In genomic region chr4:153175660-153176059, GRCm38 (mm10) we compare ENCODE assay signal across 9 mouse cellular contexts.
DNase-seq lines count a peak whose midpoint lies in the region; ATAC-seq and TF ChIP-seq lines count a peak whose summit lies in the region.
"Had no signal": no experiment of that assay in that cellular context is flagged by ENCODE, and none has a peak within 500 bp of the region (broad histone marks: within the 10 kb centered on the region; RNA-seq: fewer than 3 reads in every experiment).

No protein-coding gene starts in this region.

- H3K9me3 ChIP-seq in midbrain, embryonic 10.5 days (replicated peaks): peaks cover 13% of the 10 kb centered on the region; the same call in 1 of the 2 replicates
- H3K9me3 ChIP-seq in midbrain, embryonic 15.5 days: no peaks in the 10 kb centered on the region
- peaks cover 8% of the 10 kb centered on the region; the same call in 1 of the 2 replicates for H3K9me3 ChIP-seq in heart, embryonic 10.5 days
- H3K9me3 ChIP-seq in kidney, embryonic 16.5 days (ENCODE audit: low read length): peaks cover 7% of the 10 kb centered on the region; the same call in 1 of the 2 replicates
- H3K9me3 ChIP-seq: hindbrain, embryonic 15.5 days had no signal

- peak; percentile 81 for DNase-seq in midbrain, embryonic 10.5 days (ENCODE audit: low spot score)
- peak; percentile 64 for DNase-seq in brain, embryonic 14.5 days (ENCODE audit: low read depth)
- DNase-seq in heart, embryonic 10.5 days (ENCODE audit: low spot score): peak; percentile 92
- DNase-seq in lung, postnatal 14 days: peak; percentile 34
- DNase-seq in testis, postnatal 10 days (ENCODE audit: low spot score): peak; percentile 80

- no peak overlapping the region for H3K4me2 ChIP-seq in midbrain, embryonic 15.5 days
- peak overlapping the region; percentile 0; the same call in 1 of the 2 replicates for H3K4me2 ChIP-seq in kidney, embryonic 16.5 days (replicated peaks; ENCODE audit: low read depth, low read length)
- H3K4me2 ChIP-seq: hindbrain, embryonic 15.5 days had no signal

- H3K9ac ChIP-seq in midbrain, embryonic 15.5 days: no peak overlapping the region
- no peak overlapping the region for H3K9ac ChIP-seq in kidney, embryonic 16.5 days (replicated peaks; ENCODE audit: low read length)
- H3K9ac ChIP-seq: hindbrain, embryonic 15.5 days had no signal

- H3K4me3 ChIP-seq in midbrain, embryonic 10.5 days: peak overlapping the region; percentile 18; the same call in 1 of the 2 replicates
- no peak overlapping the region for H3K4me3 ChIP-seq in midbrain, embryonic 15.5 days
- H3K4me3 ChIP-seq in heart, embryonic 10.5 days: no peak overlapping the region
- no peak overlapping the region for H3K4me3 ChIP-seq in kidney, embryonic 16.5 days (ENCODE audit: low read length)
- H3K4me3 ChIP-seq: hindbrain, embryonic 15.5 days had no signal

- WGBS in midbrain, embryonic 10.5 days: 10% methylated on average over 12 of the region's 12 CpGs
- WGBS in midbrain, embryonic 15.5 days: 10% methylated on average over 12 of the region's 12 CpGs
- 7% methylated on average over 12 of the region's 12 CpGs for WGBS in heart, embryonic 10.5 days
- WGBS in kidney, embryonic 16.5 days: 4% methylated on average over 12 of the region's 12 CpGs

- peaks cover 4% of the 10 kb centered on the region for H3K4me1 ChIP-seq in midbrain, embryonic 10.5 days
- no peaks in the 10 kb centered on the region for H3K4me1 ChIP-seq in midbrain, embryonic 15.5 days
- H3K4me1 ChIP-seq in heart, embryonic 10.5 days: peaks cover 5% of the 10 kb centered on the region; the same call in 1 of the 2 replicates
- H3K4me1 ChIP-seq in kidney, embryonic 16.5 days (ENCODE audit: insufficient read depth, low read length): peaks cover 8% of the 10 kb centered on the region; the same call in 1 of the 2 replicates
- H3K4me1 ChIP-seq: hindbrain, embryonic 15.5 days had no signal

- H3K27me3 ChIP-seq in midbrain, embryonic 10.5 days (ENCODE audit: low read depth, poor library complexity, severe bottlenecking): no peaks in the 10 kb centered on the region
- H3K27me3 ChIP-seq in midbrain, embryonic 15.5 days (replicated peaks): no peaks in the 10 kb centered on the region
- 0 out of 2 replicates have a peak, but pooled peaks cover 4% of the 10 kb centered on the region for H3K27me3 ChIP-seq in heart, embryonic 10.5 days (ENCODE audit: insufficient read depth, poor library complexity, severe bottlenecking)
- H3K27me3 ChIP-seq in kidney, embryonic 16.5 days (ENCODE audit: insufficient read depth, low read length): no peaks in the 10 kb centered on the region
- H3K27me3 ChIP-seq: hindbrain, embryonic 15.5 days had no signal

- peak overlapping the region; percentile 47; the same call in 1 of the 2 replicates for H3K27ac ChIP-seq in midbrain, embryonic 10.5 days (replicated peaks)
- H3K27ac ChIP-seq in midbrain, embryonic 15.5 days: no peak overlapping the region
- no peak overlapping the region; the same call in 1 of the 2 replicates for H3K27ac ChIP-seq in heart, embryonic 10.5 days
- H3K27ac ChIP-seq in kidney, embryonic 16.5 days (ENCODE audit: low read length): peak overlapping the region; percentile 20; the same call in 1 of the 2 replicates
- H3K27ac ChIP-seq: hindbrain, embryonic 15.5 days had no signal

- H3K36me3 ChIP-seq in midbrain, embryonic 10.5 days: no peaks in the 10 kb centered on the region
- no peaks in the 10 kb centered on the region for H3K36me3 ChIP-seq in midbrain, embryonic 15.5 days (replicated peaks)
- H3K36me3 ChIP-seq in heart, embryonic 10.5 days: no peaks in the 10 kb centered on the region
- no peaks in the 10 kb centered on the region for H3K36me3 ChIP-seq in kidney, embryonic 16.5 days (ENCODE audit: insufficient read depth, low read length)
- H3K36me3 ChIP-seq: hindbrain, embryonic 15.5 days had no signal

- TF ChIP-seq POLR2A in brain, embryonic 14.5 days (IDR thresholded peaks at IDR 0.05; ENCODE audit: borderline replicate concordance, extremely low read depth, insufficient read depth, insufficient read length, poor library complexity, severe bottlenecking): no peak

- TF ChIP-seq CTCF in brain, embryonic 14.5 days (IDR thresholded peaks at IDR 0.05; ENCODE audit: borderline replicate concordance, extremely low read depth, insufficient read depth, insufficient read length): peak; percentile 84

- ATAC-seq in midbrain, embryonic 15.5 days (replicated peaks): no peak
- ATAC-seq in kidney, embryonic 16.5 days (ENCODE audit: low FRiP score, low TSS enrichment): peak; percentile 94
- ATAC-seq in granulocyte monocyte progenitor cell, adult 5-6 weeks (replicated peaks; ENCODE audit: poor library complexity, severe bottlenecking): no peak

Comparison
In these comparisons a context has a peak if more than half of its experiments do, and no peak if none do; other contexts are left out.
1. H3K27ac ChIP-seq: peak in midbrain, embryonic 10.5 days (single experiment) and kidney, embryonic 16.5 days (single experiment); none in midbrain, embryonic 15.5 days (single experiment) and heart, embryonic 10.5 days (single experiment).
2. DNase-seq: peak in every context shown above with its lines; median percentile 92 in heart, embryonic 10.5 days; 81 in midbrain, embryonic 10.5 days; 80 in testis, postnatal 10 days; 64 in brain, embryonic 14.5 days; 34 in lung, postnatal 14 days.